Mouse (Mus musculus): ENCODE measurements around the gene Card6. TPM values are rescaled to one million over a fixed set of nuclear protein-coding genes. Genes with fewer than 3 reads are reported as not detected.

The Card6 gene
- polyA plus RNA-seq, 2 experiments: 0.57 to 0.74 TPM

- no peak for TF ChIP-seq EP300 (IDR thresholded peaks at IDR 0.05; ENCODE audit: low read depth)
- no peak for TF ChIP-seq CTCF (IDR thresholded peaks at IDR 0.05; ENCODE audit: low read depth)
- Histone ChIP-seq H3K27ac (no peak overlapping the region), H3K9ac (replicated peaks) (no peak overlapping the region), H3K9me3 (ENCODE audit: control insufficient read depth, low read length) (no peaks in the 10 kb centered on the region), H3K4me2 (ENCODE audit: low read depth) (no peak overlapping the region), H3K4me3 (ENCODE audit: insufficient read depth in 1 of 2, low read depth in 2 of 2, low read length in 2 of 2) (no peak overlapping the region), H3K27me3 (ENCODE audit: control insufficient read depth, insufficient read depth, low read length) (no peaks in the 10 kb centered on the region), H3K36me3 (replicated peaks; ENCODE audit: control insufficient read depth, insufficient read depth, low read depth) (no peaks in the 10 kb centered on the region; the same call in 1 of the 2 replicates), H3K4me1 (replicated peaks; ENCODE audit: control insufficient read depth in 2 of 2, insufficient read depth in 2 of 2, low read length in 1 of 2) (peaks cover 14 to 27% of the 10 kb centered on the region in 2 experiments)
- DNase-seq (ENCODE audit: low read depth in 3 of 3, low spot score in 3 of 3) (no peak), ATAC-seq (ENCODE audit: insufficient read depth) (no peak)
- 77% methylated on average over 6 of the region's 6 CpGs for WGBS (ENCODE audit: insufficient replicate concordance)
These were observed 43.8 kb upstream of the Card6 start for GRCm38 (mm10) chr15:5152171-5152570.

GRCm38 (mm10) chr15:5149187-5149586, 40.8 kb upstream of the Card6 start:
- no peaks in the 10 kb centered on the region for H3K9me3 ChIP-seq (ENCODE audit: control insufficient read depth, low read length)
- WGBS (ENCODE audit: insufficient replicate concordance): 81% methylated on average over 4 of the region's 4 CpGs
- H3K27me3 ChIP-seq (ENCODE audit: control insufficient read depth, insufficient read depth, low read length): no peaks in the 10 kb centered on the region
- no peak for TF ChIP-seq CTCF (IDR thresholded peaks at IDR 0.05; ENCODE audit: low read depth)
- no peak for TF ChIP-seq EP300 (IDR thresholded peaks at IDR 0.05; ENCODE audit: low read depth)
- H3K4me1 ChIP-seq (replicated peaks; ENCODE audit: control insufficient read depth in 2 of 2, insufficient read depth in 2 of 2, low read length in 1 of 2): peaks cover 12 to 20% of the 10 kb centered on the region in 2 experiments
- H3K36me3 ChIP-seq (replicated peaks; ENCODE audit: control insufficient read depth, insufficient read depth, low read depth): no peaks in the 10 kb centered on the region; the same call in 1 of the 2 replicates
- ATAC-seq (ENCODE audit: insufficient read depth) (no peak), DNase-seq (ENCODE audit: low read depth in 3 of 3, low spot score in 3 of 3) (no peak)
- no peak overlapping the region for H3K27ac ChIP-seq
- H3K4me2 ChIP-seq (ENCODE audit: low read depth): no peak overlapping the region
- H3K9ac ChIP-seq (replicated peaks): no peak overlapping the region
- H3K4me3 ChIP-seq (ENCODE audit: insufficient read depth in 1 of 2, low read depth in 2 of 2, low read length in 2 of 2): no peak overlapping the region

GRCm38 (mm10) chr15:5145196-5145945, 37.0 kb upstream of the Card6 start:
- Histone ChIP-seq H3K27ac (peak overlapping the region; percentile 75), H3K4me1 (replicated peaks; ENCODE audit: control insufficient read depth in 2 of 2, insufficient read depth in 2 of 2, low read length in 1 of 2) (peaks cover 29 to 34% of the 10 kb centered on the region in 2 experiments), H3K9ac (replicated peaks) (peak overlapping the region; percentile 97), H3K36me3 (replicated peaks; ENCODE audit: control insufficient read depth, insufficient read depth, low read depth) (no peaks in the 10 kb centered on the region; the same call in 1 of the 2 replicates), H3K4me2 (ENCODE audit: low read depth) (peak overlapping the region; percentile 72), H3K4me3 (ENCODE audit: insufficient read depth in 1 of 2, low read depth in 2 of 2, low read length in 2 of 2) (peak overlapping the region; percentile 50 to 87), H3K27me3 (ENCODE audit: control insufficient read depth, insufficient read depth, low read length) (no peaks in the 10 kb centered on the region), H3K9me3 (ENCODE audit: control insufficient read depth, low read length) (no peaks in the 10 kb centered on the region)
- WGBS (ENCODE audit: insufficient replicate concordance): 44% methylated on average over 9 of the region's 9 CpGs
- no peak for ATAC-seq (ENCODE audit: insufficient read depth)
- DNase-seq (ENCODE audit: low read depth in 3 of 3, low spot score in 3 of 3): no peak
- TF ChIP-seq CTCF (IDR thresholded peaks at IDR 0.05; ENCODE audit: low read depth) (no peak), EP300 (IDR thresholded peaks at IDR 0.05; ENCODE audit: low read depth) (no peak)

GRCm38 (mm10) chr15:5144021-5144778, 35.9 kb upstream of the Card6 start:
- Histone ChIP-seq H3K27me3 (ENCODE audit: control insufficient read depth, insufficient read depth, low read length) (no peaks in the 10 kb centered on the region), H3K4me3 (ENCODE audit: insufficient read depth in 1 of 2, low read depth in 2 of 2, low read length in 2 of 2) (peak overlapping the region; percentile 87 to 98), H3K9ac (replicated peaks) (peak overlapping the region; percentile 97), H3K4me2 (ENCODE audit: low read depth) (peak overlapping the region; percentile 72), H3K27ac (peak overlapping the region; percentile 83), H3K4me1 (replicated peaks; ENCODE audit: control insufficient read depth in 2 of 2, insufficient read depth in 2 of 2, low read length in 1 of 2) (peaks cover 36 to 45% of the 10 kb centered on the region in 2 experiments), H3K9me3 (ENCODE audit: control insufficient read depth, low read length) (no peaks in the 10 kb centered on the region), H3K36me3 (replicated peaks; ENCODE audit: control insufficient read depth, insufficient read depth, low read depth) (no peaks in the 10 kb centered on the region; the same call in 1 of the 2 replicates)
- ATAC-seq (ENCODE audit: insufficient read depth) (peak; percentile 33), DNase-seq (ENCODE audit: low read depth in 3 of 3, low spot score in 3 of 3) (no peak)
- under 1% methylated on average over 56 of the region's 61 CpGs for WGBS (ENCODE audit: insufficient replicate concordance)
- TF ChIP-seq EP300 (IDR thresholded peaks at IDR 0.05; ENCODE audit: low read depth) (no peak), CTCF (IDR thresholded peaks at IDR 0.05; ENCODE audit: low read depth) (peak; percentile 55)
